Mouse (Mus musculus): ENCODE data around the gene P2ry2. TPM values are rescaled to one million over a fixed set of nuclear protein-coding genes. Genes with fewer than 3 reads are reported as not detected.

P2ry2 gene
- polyA plus RNA-seq (2012; rRNA removed): 0.36 and 0.43 TPM in 2 replicates

GRCm38 (mm10) chr7:101012541-101012940, at the start of gene P2ry2:
TSS of gene P2ry2 (minus strand) at chr7:101012866.

GRCm38 (mm10) chr7:100974135-100974903, 38.3 kb downstream of the P2ry2 start, which contains the start of gene P2ry6:
TSS of gene P2ry6 (minus strand) at chr7:100974649.

Other genes with a start within 250 kb of the P2ry2 start
- 7.1 and 7.8 TPM in 2 replicates for gene Relt, start 149.4 kb downstream of the P2ry2 start, polyA plus RNA-seq (2012; rRNA removed)
- 27.6 and 28.3 TPM in 2 replicates for gene Arhgef17, start 80.8 kb downstream of the P2ry2 start, polyA plus RNA-seq (2012; rRNA removed)
- 1.8 and 2.0 TPM in 2 replicates for gene P2ry6, start 38.2 kb downstream of the P2ry2 start, polyA plus RNA-seq (2012; rRNA removed)
- gene Fchsd2, start 80.0 kb upstream of the P2ry2 start, polyA plus RNA-seq (2012; rRNA removed): 51.7 and 54.2 TPM in 2 replicates